Mouse (Mus musculus): ENCODE measurements around the gene Agap1. TPM values are rescaled to one million over a fixed set of nuclear protein-coding genes. Genes with fewer than 3 reads are reported as not detected.

The Agap1 gene
- polyA plus RNA-seq, 1 experiment from 2014 or later = 21.3 TPM

DNA sequence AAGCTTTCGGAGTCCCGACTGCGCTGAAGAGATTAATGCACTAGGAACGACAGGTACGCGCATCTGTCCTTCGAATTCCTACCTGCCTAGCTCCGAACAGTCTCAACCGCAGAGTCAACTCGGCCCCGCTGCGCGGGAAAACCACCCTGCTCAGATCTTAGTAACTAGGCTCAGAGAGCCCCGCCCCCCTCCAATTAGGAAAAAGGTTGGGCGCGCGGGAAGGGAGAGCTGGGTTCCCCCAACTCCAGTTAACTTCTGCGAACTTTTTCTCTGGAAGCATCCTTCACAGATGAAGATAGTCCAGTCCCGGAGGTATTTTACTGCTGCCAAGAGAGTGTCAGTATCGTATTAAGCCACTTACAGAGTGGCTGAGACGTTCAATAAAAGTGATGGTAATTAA, 479.2 kb downstream of the Agap1 start:
- WGBS = 2% methylated on average over 21 of the region's 21 CpGs
- no peak for ATAC-seq (ENCODE audit: insufficient read depth)

DNA sequence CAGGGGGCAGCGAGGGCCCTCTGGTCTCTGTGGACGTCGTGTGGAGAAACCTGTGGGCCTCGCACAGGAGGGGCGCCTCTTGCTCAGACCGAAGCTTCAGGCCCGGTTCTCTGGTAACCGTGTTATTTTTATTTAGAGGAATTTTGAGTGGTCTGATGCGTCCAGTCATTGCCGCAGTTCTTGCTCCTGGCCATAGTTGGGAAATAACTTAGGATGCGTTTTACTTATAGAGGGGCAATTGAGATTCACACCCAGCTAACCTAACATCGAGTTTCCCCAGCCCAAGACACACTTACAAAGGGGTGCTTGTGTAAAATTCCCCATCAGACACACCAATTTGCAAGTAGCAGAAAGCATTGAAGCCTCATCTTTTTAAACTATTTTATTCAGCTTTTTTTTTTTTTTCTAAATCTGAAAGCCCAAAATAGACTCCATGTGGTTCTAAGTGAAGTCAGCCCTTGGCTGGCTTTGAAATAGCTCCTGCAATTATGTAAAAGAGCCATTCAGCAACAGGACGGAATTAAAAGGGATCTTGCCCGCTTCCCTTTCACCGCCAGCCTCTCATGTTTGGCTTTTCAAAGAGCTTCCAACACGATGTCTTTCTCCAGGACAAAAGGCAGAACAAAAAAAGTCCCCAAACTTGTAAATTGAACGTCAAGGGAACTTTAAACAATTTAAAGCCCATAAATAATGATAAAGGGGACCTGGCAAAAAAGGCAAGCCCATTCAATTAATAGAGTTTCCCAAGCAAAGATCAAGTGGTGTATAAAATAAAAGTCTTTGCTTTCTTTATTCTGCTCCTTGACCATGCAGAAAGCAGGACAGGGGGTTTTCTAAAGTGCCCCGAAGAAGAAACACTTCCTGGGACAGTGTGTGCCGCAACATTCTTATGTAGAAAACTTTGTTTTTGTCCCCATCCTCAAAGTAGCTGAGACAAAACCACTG, 480.0 kb downstream of the Agap1 start:
- H3K4me3 ChIP-seq (ENCODE audit: low read depth, low read length) = no peak overlapping the region
- peak; percentile 24 for DNase-seq
- TF ChIP-seq CTCF (IDR thresholded peaks at IDR 0.05; ENCODE audit: low read depth) = no peak
- 7% methylated on average over 19 of the region's 19 CpGs for WGBS
- no peak overlapping the region for H3K27ac ChIP-seq (ENCODE audit: low read depth)
- no peaks in the 10 kb centered on the region for H3K36me3 ChIP-seq (ENCODE audit: insufficient read depth)
- ATAC-seq (ENCODE audit: insufficient read depth) = no peak
- no peaks in the 10 kb centered on the region for H3K9me3 ChIP-seq (ENCODE audit: low read depth, low read length)
- H3K4me2 ChIP-seq = no peak overlapping the region
- peaks cover 100% of the 10 kb centered on the region for H3K27me3 ChIP-seq (ENCODE audit: insufficient read depth, low read length)
- no peak overlapping the region for H3K9ac ChIP-seq
- H3K4me1 ChIP-seq (ENCODE audit: insufficient read depth) = peaks cover 5% of the 10 kb centered on the region; the same call in 1 of the 2 replicates

More for the DNA sequence above, 479.2 kb downstream of the Agap1 start:
- Histone ChIP-seq H3K4me3 (ENCODE audit: low read depth, low read length) (no peak overlapping the region), H3K36me3 (ENCODE audit: insufficient read depth) (no peaks in the 10 kb centered on the region), H3K27me3 (ENCODE audit: insufficient read depth, low read length) (peaks cover 100% of the 10 kb centered on the region), H3K9ac (no peak overlapping the region), H3K4me1 (ENCODE audit: insufficient read depth) (peaks cover 5% of the 10 kb centered on the region; the same call in 1 of the 2 replicates), H3K9me3 (ENCODE audit: low read depth, low read length) (no peaks in the 10 kb centered on the region), H3K27ac (ENCODE audit: low read depth) (no peak overlapping the region), H3K4me2 (no peak overlapping the region)
- no peak for DNase-seq
- no peak for TF ChIP-seq CTCF (IDR thresholded peaks at IDR 0.05; ENCODE audit: low read depth)

DNA sequence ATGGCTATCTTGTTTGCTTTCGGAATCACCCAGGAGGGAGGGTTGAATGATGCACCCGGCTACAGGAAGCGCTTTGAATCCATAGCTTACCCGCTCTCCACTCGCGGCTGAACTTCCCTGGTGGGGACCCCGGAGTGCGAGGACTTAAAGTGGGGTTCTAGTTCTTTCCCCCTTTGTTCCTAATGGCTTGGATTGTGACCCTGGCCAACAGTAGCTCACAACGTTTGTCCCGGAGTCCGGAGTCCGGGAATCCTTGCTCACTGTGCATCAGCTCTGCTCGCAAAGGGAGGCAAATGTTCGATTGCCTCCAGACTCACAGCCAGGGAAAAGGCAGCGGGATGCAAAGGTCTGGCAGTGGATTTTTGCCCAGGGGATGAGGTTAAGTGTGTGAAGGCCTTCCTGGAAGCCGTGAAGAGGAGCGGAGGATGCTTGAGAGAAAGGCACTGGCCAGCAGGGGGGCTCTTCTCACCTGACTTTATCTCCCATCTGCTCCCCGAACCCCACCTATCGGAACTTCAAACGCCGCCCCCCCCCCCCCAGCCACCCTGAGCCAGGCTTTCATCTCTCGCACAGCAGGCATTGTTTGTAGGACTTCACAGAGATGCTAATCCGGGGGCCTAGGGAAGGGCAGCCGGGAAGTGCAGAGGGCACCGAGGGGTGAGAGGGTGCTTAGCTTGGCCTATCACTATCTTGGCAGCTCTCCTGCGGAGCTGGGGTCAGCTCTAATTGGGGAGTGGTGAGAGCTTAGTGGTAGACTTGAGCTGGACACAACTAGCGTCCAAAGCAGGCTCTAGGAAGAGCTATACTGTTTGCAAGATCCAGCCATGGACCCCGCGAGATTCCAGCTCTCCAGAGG, 481.1 kb downstream of the Agap1 start:
- WGBS = 2% methylated on average over 29 of the region's 29 CpGs
- DNase-seq (no peak), ATAC-seq (ENCODE audit: insufficient read depth) (no peak)
- no peak for TF ChIP-seq CTCF (IDR thresholded peaks at IDR 0.05; ENCODE audit: low read depth)
- Histone ChIP-seq H3K27ac (ENCODE audit: low read depth) (no peak overlapping the region), H3K4me2 (no peak overlapping the region), H3K4me3 (ENCODE audit: low read depth, low read length) (no peak overlapping the region), H3K9me3 (ENCODE audit: low read depth, low read length) (no peaks in the 10 kb centered on the region), H3K36me3 (ENCODE audit: insufficient read depth) (no peaks in the 10 kb centered on the region), H3K4me1 (ENCODE audit: insufficient read depth) (peaks cover 2% of the 10 kb centered on the region; the same call in 1 of the 2 replicates), H3K27me3 (ENCODE audit: insufficient read depth, low read length) (peaks cover 99% of the 10 kb centered on the region), H3K9ac (no peak overlapping the region)

DNA sequence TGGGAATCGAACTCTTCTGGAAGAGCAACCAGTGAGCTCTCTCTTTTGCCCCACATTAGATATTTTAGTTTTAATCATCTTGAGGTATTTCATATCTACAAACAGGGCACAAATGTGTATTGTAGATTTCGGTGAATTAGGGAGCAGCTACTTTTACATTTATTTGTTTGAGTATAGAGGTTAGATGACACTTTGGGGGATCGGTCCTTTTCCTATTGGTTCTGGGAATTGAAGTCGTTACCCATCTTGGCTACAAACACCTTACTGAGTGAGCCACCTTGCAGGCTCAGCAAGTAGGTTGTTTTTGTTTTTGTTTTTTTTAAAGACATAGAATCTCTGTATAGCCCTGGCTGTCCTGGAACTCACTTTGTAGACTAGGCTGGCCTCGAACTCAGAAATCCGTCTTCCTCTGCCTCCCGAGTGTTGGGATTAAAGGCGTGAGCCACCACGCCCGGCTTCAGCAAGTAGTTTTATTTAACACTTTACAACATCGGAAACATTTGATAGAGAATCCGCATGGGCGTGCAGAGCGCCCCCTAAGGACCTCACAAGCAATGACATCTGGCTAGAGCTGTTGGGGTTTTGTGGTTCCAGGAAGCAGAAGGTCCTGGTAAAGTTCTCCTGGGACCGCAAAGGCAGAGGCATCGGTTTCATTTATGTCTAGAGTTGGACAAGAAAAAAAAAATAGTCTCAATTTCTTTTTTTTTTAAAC, 484.4 kb downstream of the Agap1 start:
- Histone ChIP-seq H3K27ac (ENCODE audit: low read depth) (no peak overlapping the region), H3K9ac (no peak overlapping the region), H3K4me1 (ENCODE audit: insufficient read depth) (no peaks in the 10 kb centered on the region), H3K4me3 (ENCODE audit: low read depth, low read length) (no peak overlapping the region), H3K27me3 (ENCODE audit: insufficient read depth, low read length) (peaks cover 98% of the 10 kb centered on the region), H3K9me3 (ENCODE audit: low read depth, low read length) (no peaks in the 10 kb centered on the region), H3K4me2 (no peak overlapping the region), H3K36me3 (ENCODE audit: insufficient read depth) (no peaks in the 10 kb centered on the region)
- no peak for ATAC-seq (ENCODE audit: insufficient read depth)
- peak; percentile 53 for TF ChIP-seq CTCF (IDR thresholded peaks at IDR 0.05; ENCODE audit: low read depth)
- WGBS = 32% methylated on average over 16 of the region's 16 CpGs
- DNase-seq = peak; percentile 34

DNA sequence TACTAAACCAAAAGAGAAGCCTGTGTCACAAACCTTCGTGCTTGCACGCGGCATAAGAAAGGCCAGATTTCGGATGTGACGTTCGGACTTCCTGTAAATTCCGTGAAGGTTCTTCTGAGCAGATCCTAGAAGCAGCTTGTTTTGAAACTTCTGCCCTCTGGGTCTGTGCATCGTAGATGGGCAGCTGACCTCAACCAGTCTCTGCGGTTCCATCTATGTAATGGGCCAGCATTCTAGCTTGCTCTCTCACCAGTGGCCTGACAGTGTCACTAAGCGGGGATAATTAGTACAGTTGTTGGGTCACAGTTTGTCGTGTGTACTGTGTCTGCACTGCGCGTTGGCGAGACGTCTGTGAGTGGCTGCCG, 485.0 kb downstream of the Agap1 start:
- H3K27ac ChIP-seq (ENCODE audit: low read depth) = no peak overlapping the region
- 24% methylated on average over 16 of the region's 16 CpGs for WGBS
- H3K9ac ChIP-seq = no peak overlapping the region
- DNase-seq (no peak), ATAC-seq (ENCODE audit: insufficient read depth) (peak; percentile 5; the same call in 1 of the 2 replicates)
- H3K4me3 ChIP-seq (ENCODE audit: low read depth, low read length) = no peak overlapping the region
- H3K36me3 ChIP-seq (ENCODE audit: insufficient read depth) = no peaks in the 10 kb centered on the region
- peaks cover 98% of the 10 kb centered on the region for H3K27me3 ChIP-seq (ENCODE audit: insufficient read depth, low read length)
- no peaks in the 10 kb centered on the region for H3K9me3 ChIP-seq (ENCODE audit: low read depth, low read length)
- H3K4me2 ChIP-seq = no peak overlapping the region
- TF ChIP-seq CTCF (IDR thresholded peaks at IDR 0.05; ENCODE audit: low read depth) = no peak
- no peaks in the 10 kb centered on the region for H3K4me1 ChIP-seq (ENCODE audit: insufficient read depth)

DNA sequence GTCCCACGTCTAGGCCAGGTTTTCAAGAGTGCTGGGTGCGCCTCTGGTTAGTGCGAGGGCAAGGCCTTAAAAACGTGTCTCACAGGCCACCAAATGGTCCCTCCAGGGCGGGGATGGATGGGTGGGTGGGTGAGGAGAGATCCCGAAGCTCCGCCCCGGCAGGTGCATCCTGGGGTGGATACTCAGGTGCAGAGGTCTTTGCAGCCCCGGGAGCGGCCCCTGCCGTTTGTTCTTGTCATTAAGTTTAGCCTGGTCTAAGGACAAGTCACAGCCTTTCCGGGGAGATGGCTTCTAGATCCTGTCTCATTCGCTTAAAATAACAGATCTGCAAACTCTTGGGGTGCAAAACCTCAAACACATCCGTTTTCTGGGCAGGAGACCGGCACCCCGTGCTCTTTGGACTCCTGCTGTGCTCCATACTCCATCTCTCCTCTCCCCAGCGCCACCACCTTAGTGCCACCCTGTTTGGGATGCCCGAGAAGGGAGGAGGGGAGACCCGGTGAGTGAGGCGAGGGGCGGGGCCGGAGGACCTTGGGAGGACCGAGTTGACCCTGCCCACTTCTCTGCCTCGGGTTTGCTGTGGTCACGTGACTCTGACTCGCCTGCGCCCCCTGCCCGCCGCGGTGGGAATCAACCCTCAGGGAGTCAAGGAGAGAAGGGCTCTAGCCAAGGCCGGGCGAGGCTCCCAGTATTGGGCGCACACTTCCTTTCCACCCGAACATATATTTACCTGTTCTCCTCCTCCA, 485.5 kb downstream of the Agap1 start:
- no peaks in the 10 kb centered on the region for H3K9me3 ChIP-seq (ENCODE audit: low read depth, low read length)
- no peak overlapping the region for H3K4me3 ChIP-seq (ENCODE audit: low read depth, low read length)
- no peak overlapping the region for H3K27ac ChIP-seq (ENCODE audit: low read depth)
- peak; percentile 87 for DNase-seq
- WGBS = 5% methylated on average over 33 of the region's 34 CpGs
- no peaks in the 10 kb centered on the region for H3K4me1 ChIP-seq (ENCODE audit: insufficient read depth)
- peak; percentile 29; the same call in 1 of the 2 replicates for ATAC-seq (ENCODE audit: insufficient read depth)
- TF ChIP-seq CTCF (IDR thresholded peaks at IDR 0.05; ENCODE audit: low read depth) = peak; percentile 91
- no peak overlapping the region for H3K9ac ChIP-seq
- no peaks in the 10 kb centered on the region for H3K36me3 ChIP-seq (ENCODE audit: insufficient read depth)
- H3K4me2 ChIP-seq = peak overlapping the region; percentile 29; the same call in 1 of the 2 replicates
- H3K27me3 ChIP-seq (ENCODE audit: insufficient read depth, low read length) = peaks cover 95% of the 10 kb centered on the region

All from lung, embryonic 14.5 days (tissue).